Mouse (Mus musculus) stomach, embryonic 14.5 days (tissue): ENCODE measurements at regions not wholly inside any gene's neighbourhood (a gene's known extent, or its start where the extent isn't known, plus 50 kb on each side); places are given as distances from the start of the nearest gene placed in this dataset.

ENCODE experiments used
- ATAC-seq: fragments of 200-750 bp; cut with Nextera tagmentation; 2 replicates; pipeline ENCODE4 v1.8.0; 2017; ENCODE audit warnings: low read depth, moderate TSS enrichment; ENCODE audit not compliant: insufficient number of reproducible peaks, insufficient read depth, low FRiP score
- H3K27ac ChIP-seq: fragments of 300-500 bp; sonication (generic); 2 replicates; pipeline ENCODE4 v1.5.1; 2014; ENCODE audit warnings: mild to moderate bottlenecking, low read length, moderate library complexity, mixed read lengths
- H3K27me3 ChIP-seq: fragments of 300-500 bp; sonication (generic); 2 replicates; pipeline ENCODE4 v1.6.1; 2014; ENCODE audit warnings: low read length, control low read depth, mixed read lengths; ENCODE audit not compliant: control insufficient read depth, insufficient read depth
- H3K36me3 ChIP-seq: fragments of 300-500 bp; sonication (generic); 2 replicates; pipeline ENCODE4 v1.6.1; 2014; ENCODE audit warnings: mild to moderate bottlenecking, control low read depth, low read length, moderate library complexity, mixed read lengths; ENCODE audit not compliant: control insufficient read depth, insufficient read depth
- H3K4me1 ChIP-seq: fragments of 300-500 bp; sonication (generic); 2 replicates; pipeline ENCODE4 v1.6.1; 2014; ENCODE audit warnings: low read length, control low read depth, mixed read lengths; ENCODE audit not compliant: control insufficient read depth, insufficient read depth
- H3K4me2 ChIP-seq: fragments of 300-500 bp; sonication (generic); replicated peaks from 2 replicates; pipeline ENCODE4 v1.6.1; 2014; ENCODE audit warnings: low read depth, low read length, control low read depth
- H3K4me3 ChIP-seq: fragments of 300-500 bp; sonication (generic); 2 replicates; pipeline ENCODE4 v1.5.1; 2014; ENCODE audit warnings: low read depth, low read length, control low read depth
- H3K9ac ChIP-seq: fragments of 300-500 bp; sonication (generic); replicated peaks from 2 replicates; pipeline ENCODE4 v1.6.1; 2014; ENCODE audit warnings: low read depth, mild to moderate bottlenecking, control low read depth, low read length, moderate library complexity, mixed read lengths
- H3K9me3 ChIP-seq: fragments of 300-500 bp; sonication (generic); 2 replicates; pipeline ENCODE4 v1.6.1; 2016; ENCODE audit warnings: low read depth, low read length, control low read depth; ENCODE audit not compliant: control insufficient read depth
- WGBS: fragments of 180-500 bp; shearing (Covaris S2); extraction: QIAGEN DNeasy Blood & Tissue Kit; methylation state at CpG from one replicate; pipeline ENCODE4 v1.1.7; 2014; 5-methylcytosine and 5-hydroxymethylcytosine counted together

GRCm38 (mm10) chr8:76503621-76504020, 395.6 kb upstream of the Nr3c2 start:
- H3K4me1 ChIP-seq = no peaks in the 10 kb centered on the region
- H3K4me3 ChIP-seq = no peak overlapping the region
- ATAC-seq = no peak
- H3K9me3 ChIP-seq = no peaks in the 10 kb centered on the region
- H3K27me3 ChIP-seq = no peaks in the 10 kb centered on the region
- 90% methylated on average over 1 of the region's 1 CpGs for WGBS
- H3K4me2 ChIP-seq = no peak overlapping the region
- H3K27ac ChIP-seq = no peak overlapping the region
- H3K36me3 ChIP-seq = no peaks in the 10 kb centered on the region
- no peak overlapping the region for H3K9ac ChIP-seq

- no peak for ATAC-seq
These were observed 392.0 kb upstream of the Nr3c2 start for GRCm38 (mm10) chr8:76507247-76507646.

GRCm38 (mm10) chr8:76509201-76509600, 390.0 kb upstream of the Nr3c2 start:
- ATAC-seq = no peak

More at GRCm38 (mm10) chr8:76507247-76507646, 392.0 kb upstream of the Nr3c2 start:
- Histone ChIP-seq H3K9me3 (no peaks in the 10 kb centered on the region), H3K27me3 (no peaks in the 10 kb centered on the region), H3K4me3 (no peak overlapping the region), H3K36me3 (no peaks in the 10 kb centered on the region), H3K4me2 (no peak overlapping the region), H3K4me1 (no peaks in the 10 kb centered on the region), H3K27ac (no peak overlapping the region), H3K9ac (no peak overlapping the region)
- WGBS = 67% methylated on average over 3 of the region's 3 CpGs

GRCm38 (mm10) chr8:76514132-76514531, 385.1 kb upstream of the Nr3c2 start:
- no peaks in the 10 kb centered on the region for H3K9me3 ChIP-seq
- no peaks in the 10 kb centered on the region for H3K27me3 ChIP-seq
- no peak overlapping the region for H3K4me3 ChIP-seq
- 52% methylated on average over 1 of the region's 1 CpGs for WGBS
- ATAC-seq = no peak
- no peaks in the 10 kb centered on the region for H3K4me1 ChIP-seq
- H3K9ac ChIP-seq = no peak overlapping the region
- H3K36me3 ChIP-seq = no peaks in the 10 kb centered on the region
- no peak overlapping the region for H3K4me2 ChIP-seq
- no peak overlapping the region for H3K27ac ChIP-seq

More at GRCm38 (mm10) chr8:76509201-76509600, 390.0 kb upstream of the Nr3c2 start:
- Histone ChIP-seq H3K27me3 (no peaks in the 10 kb centered on the region), H3K27ac (no peak overlapping the region), H3K9me3 (no peaks in the 10 kb centered on the region), H3K36me3 (no peaks in the 10 kb centered on the region), H3K4me2 (no peak overlapping the region), H3K4me3 (no peak overlapping the region), H3K4me1 (no peaks in the 10 kb centered on the region), H3K9ac (no peak overlapping the region)

- no peaks in the 10 kb centered on the region for H3K27me3 ChIP-seq
- no peak overlapping the region for H3K4me2 ChIP-seq
- no peak overlapping the region for H3K4me3 ChIP-seq
- no peaks in the 10 kb centered on the region for H3K4me1 ChIP-seq
- H3K9ac ChIP-seq = no peak overlapping the region
- H3K36me3 ChIP-seq = no peaks in the 10 kb centered on the region
- no peak overlapping the region for H3K27ac ChIP-seq
- no peaks in the 10 kb centered on the region for H3K9me3 ChIP-seq
- ATAC-seq = no peak
- WGBS = 87% methylated on average over 3 of the region's 3 CpGs
These were observed 360.3 kb upstream of the Nr3c2 start for GRCm38 (mm10) chr8:76538806-76539480.

GRCm38 (mm10) chr8:76539638-76540037, 359.6 kb upstream of the Nr3c2 start:
- no peaks in the 10 kb centered on the region for H3K36me3 ChIP-seq
- no peaks in the 10 kb centered on the region for H3K9me3 ChIP-seq
- no peak overlapping the region for H3K9ac ChIP-seq
- no peak overlapping the region for H3K27ac ChIP-seq
- H3K4me3 ChIP-seq = no peak overlapping the region
- no peak overlapping the region for H3K4me2 ChIP-seq
- no peak for ATAC-seq
- 84% methylated on average over 4 of the region's 4 CpGs for WGBS
- no peaks in the 10 kb centered on the region for H3K27me3 ChIP-seq
- H3K4me1 ChIP-seq = no peaks in the 10 kb centered on the region

GRCm38 (mm10) chr8:76540611-76541010, 358.6 kb upstream of the Nr3c2 start:
- no peaks in the 10 kb centered on the region for H3K4me1 ChIP-seq
- no peak overlapping the region for H3K9ac ChIP-seq
- H3K9me3 ChIP-seq = no peaks in the 10 kb centered on the region
- WGBS = 53% methylated on average over 3 of the region's 3 CpGs
- no peaks in the 10 kb centered on the region for H3K36me3 ChIP-seq
- no peak overlapping the region for H3K4me2 ChIP-seq
- H3K27ac ChIP-seq = no peak overlapping the region
- no peak overlapping the region for H3K4me3 ChIP-seq
- no peak for ATAC-seq
- no peaks in the 10 kb centered on the region for H3K27me3 ChIP-seq

- no peak overlapping the region for H3K4me3 ChIP-seq
- 74% methylated on average over 2 of the region's 2 CpGs for WGBS
- ATAC-seq = peak; percentile 28; the same call in 1 of the 2 replicates
- H3K4me1 ChIP-seq = no peaks in the 10 kb centered on the region
- H3K36me3 ChIP-seq = no peaks in the 10 kb centered on the region
- no peak overlapping the region for H3K4me2 ChIP-seq
- H3K9ac ChIP-seq = no peak overlapping the region
- no peaks in the 10 kb centered on the region for H3K27me3 ChIP-seq
- H3K9me3 ChIP-seq = no peaks in the 10 kb centered on the region
- no peak overlapping the region for H3K27ac ChIP-seq
These were observed 347.6 kb upstream of the Nr3c2 start for GRCm38 (mm10) chr8:76551681-76552080.

GRCm38 (mm10) chr8:76601566-76601965, 297.7 kb upstream of the Nr3c2 start:
- no peaks in the 10 kb centered on the region for H3K4me1 ChIP-seq
- H3K4me3 ChIP-seq = no peak overlapping the region
- no peak overlapping the region for H3K4me2 ChIP-seq
- no peaks in the 10 kb centered on the region for H3K9me3 ChIP-seq
- no peaks in the 10 kb centered on the region for H3K27me3 ChIP-seq
- WGBS = 68% methylated on average over 1 of the region's 1 CpGs
- ATAC-seq = no peak
- H3K9ac ChIP-seq = no peak overlapping the region
- no peaks in the 10 kb centered on the region for H3K36me3 ChIP-seq
- H3K27ac ChIP-seq = no peak overlapping the region
